Mouse (Mus musculus): ENCODE data around the gene Apbb2. TPM values are rescaled to one million over a fixed set of nuclear protein-coding genes. Genes with fewer than 3 reads are reported as not detected.

The Apbb2 gene
- total and polyA plus RNA-seq, 2 experiments from 2014 or later = 31.8 to 41.0 TPM

- ATAC-seq (ENCODE audit: insufficient read depth, low read depth) (no peak), DNase-seq (ENCODE audit: low spot score) (no peak)
- TF ChIP-seq EP300 (IDR thresholded peaks at IDR 0.05; ENCODE audit: low read depth) = no peak
- TF ChIP-seq CTCF (IDR thresholded peaks at IDR 0.05; ENCODE audit: low read depth) = no peak
- no peak overlapping the region for H3K9ac ChIP-seq (replicated peaks; ENCODE audit: low read depth, low read length)
- H3K4me2 ChIP-seq (ENCODE audit: low read depth, low read length) = no peak overlapping the region
- H3K9me3 ChIP-seq (replicated peaks; ENCODE audit: control insufficient read depth, low read length) = no peaks in the 10 kb centered on the region
- H3K4me3 ChIP-seq (ENCODE audit: low read depth, low read length) = no peak overlapping the region
- H3K27me3 ChIP-seq (ENCODE audit: control insufficient read depth, insufficient read depth, low read length) = no peaks in the 10 kb centered on the region
- H3K36me3 ChIP-seq (replicated peaks; ENCODE audit: control insufficient read depth, insufficient read depth, low read length) = no peaks in the 10 kb centered on the region
- no peak overlapping the region for H3K27ac ChIP-seq (ENCODE audit: low read depth)
- 84% methylated on average over 2 of the region's 2 CpGs for WGBS
- H3K4me1 ChIP-seq (ENCODE audit: control insufficient read depth, insufficient read depth) = peaks cover 22% of the 10 kb centered on the region
Observed at GRCm38 (mm10) chr5:66521250-66521649, 97.3 kb downstream of the Apbb2 start.

- H3K9me3 ChIP-seq (replicated peaks; ENCODE audit: control insufficient read depth, low read length) = no peaks in the 10 kb centered on the region
- H3K4me1 ChIP-seq (ENCODE audit: control insufficient read depth, insufficient read depth) = peaks cover 22% of the 10 kb centered on the region
- no peak overlapping the region for H3K9ac ChIP-seq (replicated peaks; ENCODE audit: low read depth, low read length)
- H3K27me3 ChIP-seq (ENCODE audit: control insufficient read depth, insufficient read depth, low read length) = no peaks in the 10 kb centered on the region
- no peak overlapping the region for H3K4me2 ChIP-seq (ENCODE audit: low read depth, low read length)
- no peaks in the 10 kb centered on the region for H3K36me3 ChIP-seq (replicated peaks; ENCODE audit: control insufficient read depth, insufficient read depth, low read length)
- no peak for TF ChIP-seq CTCF (IDR thresholded peaks at IDR 0.05; ENCODE audit: low read depth)
- TF ChIP-seq EP300 (IDR thresholded peaks at IDR 0.05; ENCODE audit: low read depth) = no peak
- WGBS = 51% methylated on average over 5 of the region's 5 CpGs
- no peak overlapping the region for H3K4me3 ChIP-seq (ENCODE audit: low read depth, low read length)
- no peak for DNase-seq (ENCODE audit: low spot score)
- no peak for ATAC-seq (ENCODE audit: insufficient read depth, low read depth)
- H3K27ac ChIP-seq (ENCODE audit: low read depth) = no peak overlapping the region
Observed at GRCm38 (mm10) chr5:66519511-66519910, 99.1 kb downstream of the Apbb2 start.

GRCm38 (mm10) chr5:66518411-66519006 is 100.1 kb downstream of the Apbb2 start:
- 30% methylated on average over 14 of the region's 14 CpGs for WGBS
- H3K27me3 ChIP-seq (ENCODE audit: control insufficient read depth, insufficient read depth, low read length) = no peaks in the 10 kb centered on the region
- H3K4me1 ChIP-seq (ENCODE audit: control insufficient read depth, insufficient read depth) = peaks cover 14% of the 10 kb centered on the region
- no peak overlapping the region for H3K9ac ChIP-seq (replicated peaks; ENCODE audit: low read depth, low read length)
- no peaks in the 10 kb centered on the region for H3K36me3 ChIP-seq (replicated peaks; ENCODE audit: control insufficient read depth, insufficient read depth, low read length)
- DNase-seq (ENCODE audit: low spot score) = no peak
- H3K4me2 ChIP-seq (ENCODE audit: low read depth, low read length) = peak overlapping the region; percentile 36
- no peak overlapping the region for H3K27ac ChIP-seq (ENCODE audit: low read depth)
- no peaks in the 10 kb centered on the region for H3K9me3 ChIP-seq (replicated peaks; ENCODE audit: control insufficient read depth, low read length)
- no peak for ATAC-seq (ENCODE audit: insufficient read depth, low read depth)
- 0 out of 2 replicates have a peak overlapping the region, but pooled peaks have one; percentile 13 for H3K4me3 ChIP-seq (ENCODE audit: low read depth, low read length)
- TF ChIP-seq CTCF (IDR thresholded peaks at IDR 0.05; ENCODE audit: low read depth) = no peak
- TF ChIP-seq EP300 (IDR thresholded peaks at IDR 0.05; ENCODE audit: low read depth) = no peak

GRCm38 (mm10) chr5:66517503-66517902 is 101.1 kb downstream of the Apbb2 start:
- no peaks in the 10 kb centered on the region for H3K27me3 ChIP-seq (ENCODE audit: control insufficient read depth, insufficient read depth, low read length)
- no peak overlapping the region for H3K4me3 ChIP-seq (ENCODE audit: low read depth, low read length)
- H3K4me1 ChIP-seq (ENCODE audit: control insufficient read depth, insufficient read depth) = peaks cover 13% of the 10 kb centered on the region; the same call in 1 of the 2 replicates
- H3K9me3 ChIP-seq (replicated peaks; ENCODE audit: control insufficient read depth, low read length) = no peaks in the 10 kb centered on the region
- TF ChIP-seq EP300 (IDR thresholded peaks at IDR 0.05; ENCODE audit: low read depth) (no peak), CTCF (IDR thresholded peaks at IDR 0.05; ENCODE audit: low read depth) (no peak)
- ATAC-seq (ENCODE audit: insufficient read depth, low read depth) (no peak), DNase-seq (ENCODE audit: low spot score) (no peak)
- H3K4me2 ChIP-seq (ENCODE audit: low read depth, low read length) = no peak overlapping the region
- no peak overlapping the region for H3K27ac ChIP-seq (ENCODE audit: low read depth)
- WGBS = 85% methylated on average over 6 of the region's 6 CpGs
- H3K36me3 ChIP-seq (replicated peaks; ENCODE audit: control insufficient read depth, insufficient read depth, low read length) = no peaks in the 10 kb centered on the region
- H3K9ac ChIP-seq (replicated peaks; ENCODE audit: low read depth, low read length) = no peak overlapping the region

GRCm38 (mm10) chr5:66516311-66516710 is 102.3 kb downstream of the Apbb2 start:
- Histone ChIP-seq H3K4me3 (ENCODE audit: low read depth, low read length) (no peak overlapping the region), H3K4me1 (ENCODE audit: control insufficient read depth, insufficient read depth) (peaks cover 13% of the 10 kb centered on the region; the same call in 1 of the 2 replicates), H3K4me2 (ENCODE audit: low read depth, low read length) (no peak overlapping the region), H3K27me3 (ENCODE audit: control insufficient read depth, insufficient read depth, low read length) (no peaks in the 10 kb centered on the region), H3K27ac (ENCODE audit: low read depth) (no peak overlapping the region), H3K36me3 (replicated peaks; ENCODE audit: control insufficient read depth, insufficient read depth, low read length) (no peaks in the 10 kb centered on the region), H3K9ac (replicated peaks; ENCODE audit: low read depth, low read length) (no peak overlapping the region), H3K9me3 (replicated peaks; ENCODE audit: control insufficient read depth, low read length) (no peaks in the 10 kb centered on the region)
- TF ChIP-seq CTCF (IDR thresholded peaks at IDR 0.05; ENCODE audit: low read depth) = no peak
- no peak for TF ChIP-seq EP300 (IDR thresholded peaks at IDR 0.05; ENCODE audit: low read depth)
- DNase-seq (ENCODE audit: low spot score) (no peak), ATAC-seq (ENCODE audit: insufficient read depth, low read depth) (no peak)
- 92% methylated on average over 8 of the region's 8 CpGs for WGBS

GRCm38 (mm10) chr5:66515271-66515670 is 103.3 kb downstream of the Apbb2 start:
- no peak overlapping the region for H3K4me2 ChIP-seq (ENCODE audit: low read depth, low read length)
- H3K27me3 ChIP-seq (ENCODE audit: control insufficient read depth, insufficient read depth, low read length) = no peaks in the 10 kb centered on the region
- no peaks in the 10 kb centered on the region for H3K9me3 ChIP-seq (replicated peaks; ENCODE audit: control insufficient read depth, low read length)
- no peak overlapping the region; the same call in 1 of the 2 replicates for H3K27ac ChIP-seq (ENCODE audit: low read depth)
- no peak for DNase-seq (ENCODE audit: low spot score)
- no peak overlapping the region for H3K9ac ChIP-seq (replicated peaks; ENCODE audit: low read depth, low read length)
- 76% methylated on average over 10 of the region's 10 CpGs for WGBS
- ATAC-seq (ENCODE audit: insufficient read depth, low read depth) = no peak
- H3K4me3 ChIP-seq (ENCODE audit: low read depth, low read length) = no peak overlapping the region
- no peaks in the 10 kb centered on the region for H3K36me3 ChIP-seq (replicated peaks; ENCODE audit: control insufficient read depth, insufficient read depth, low read length)
- H3K4me1 ChIP-seq (ENCODE audit: control insufficient read depth, insufficient read depth) = peaks cover 13% of the 10 kb centered on the region; the same call in 1 of the 2 replicates
- TF ChIP-seq CTCF (IDR thresholded peaks at IDR 0.05; ENCODE audit: low read depth) = no peak
- TF ChIP-seq EP300 (IDR thresholded peaks at IDR 0.05; ENCODE audit: low read depth) = no peak

Measured in heart, postnatal 0 days (tissue).